Mouse (Mus musculus): ENCODE data around the gene Stk11ip.
A peak's percentile ranks its signal among the peaks of the same experiment; 100 is the strongest.

Gene Stk11ip

DNA sequence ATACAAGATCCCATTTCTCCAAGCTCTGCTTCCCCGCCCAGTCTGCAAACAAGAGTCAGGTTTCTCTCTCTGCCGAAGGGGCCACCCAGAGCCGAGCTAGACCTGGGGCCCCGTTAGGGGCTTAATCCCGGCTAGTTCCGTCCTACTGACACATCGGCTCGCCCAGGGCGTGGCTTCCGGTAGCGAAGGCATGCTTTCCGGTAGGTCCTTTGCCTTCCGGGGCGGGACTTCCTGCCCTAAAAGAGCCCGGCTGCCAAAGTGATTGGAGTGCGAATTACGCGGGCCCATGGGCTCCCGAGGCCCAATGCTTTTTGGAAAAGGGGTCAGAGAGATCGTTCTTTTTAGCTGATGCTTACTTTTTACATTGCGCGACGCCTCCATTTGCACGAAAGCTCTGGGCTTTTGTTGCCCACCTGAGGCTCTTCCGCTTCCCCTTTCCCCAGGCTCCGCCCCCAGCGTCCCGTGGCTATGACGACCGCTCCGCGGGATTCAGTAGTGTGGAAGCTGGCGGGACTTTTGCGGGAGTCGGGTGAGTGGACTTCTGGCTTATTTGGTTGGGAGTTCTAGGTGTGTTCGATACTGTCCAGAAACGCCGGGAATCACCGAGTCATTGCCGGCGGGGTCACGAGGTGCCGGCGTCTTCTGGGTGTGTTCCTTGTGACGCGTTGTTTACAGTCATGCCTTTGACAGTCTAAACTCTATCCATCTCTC is at the start of gene Stk11ip:
Gene Stk11ip, plus strand, starts transcription at position 209 of the 711 bp plus-strand sequence.
- DNase-seq = peak; percentile 88

DNA sequence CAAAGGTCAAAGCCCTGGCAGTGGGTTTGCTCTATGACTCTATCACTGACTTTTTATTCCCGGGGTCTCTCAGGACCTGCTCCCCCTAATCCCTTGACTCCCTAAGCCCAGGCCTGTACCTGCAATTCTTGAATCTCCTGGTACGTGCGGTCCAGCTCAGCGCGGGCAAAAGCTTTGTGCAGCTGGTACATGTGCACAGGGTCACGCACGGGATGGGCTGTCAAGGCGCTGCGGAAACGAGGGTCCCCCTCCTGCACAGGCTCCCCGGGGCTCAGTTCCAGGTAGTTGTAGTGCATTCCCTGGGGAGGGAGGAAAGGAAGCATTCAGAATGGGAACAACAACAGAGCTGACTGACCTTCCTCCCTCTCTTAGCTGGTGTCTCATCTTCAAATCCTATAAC is 44.9 kb upstream of the Stk11ip start:
- DNase-seq = no peak

DNA sequence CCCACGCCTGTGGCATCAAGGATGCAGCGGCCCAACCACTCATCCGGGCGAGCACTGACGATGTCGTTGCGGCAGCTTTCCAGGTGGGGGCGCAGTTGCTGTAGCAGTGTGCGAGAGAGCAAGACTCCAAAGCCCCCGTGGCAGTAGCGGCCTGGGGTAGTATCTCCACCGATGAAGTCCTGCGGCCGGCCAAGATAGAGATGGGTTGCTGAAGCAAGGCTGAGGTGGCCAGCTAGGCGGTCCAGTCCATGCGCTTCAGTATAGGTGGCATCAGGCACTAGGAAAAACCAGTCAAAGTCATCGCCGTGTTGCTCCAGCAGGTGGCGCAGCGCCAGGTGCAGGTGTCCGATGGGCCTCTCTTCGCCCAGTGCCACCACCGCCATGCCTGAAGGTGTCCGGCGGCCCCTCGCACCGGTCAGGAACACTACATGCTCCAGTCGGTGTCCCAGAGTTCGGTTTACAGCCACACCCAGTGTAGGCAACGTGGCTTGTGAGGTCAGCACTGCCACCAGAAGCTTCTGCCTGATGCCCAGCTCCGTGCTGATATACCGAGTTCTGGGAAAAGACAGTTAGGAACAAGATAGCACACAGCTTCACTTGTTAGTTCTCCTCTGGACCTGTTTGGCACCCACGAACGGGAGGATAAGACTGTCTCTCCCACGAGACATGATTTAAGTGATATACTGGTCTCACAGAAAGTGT is 43.9 kb upstream of the Stk11ip start:
- peak; percentile 83 for DNase-seq

DNA sequence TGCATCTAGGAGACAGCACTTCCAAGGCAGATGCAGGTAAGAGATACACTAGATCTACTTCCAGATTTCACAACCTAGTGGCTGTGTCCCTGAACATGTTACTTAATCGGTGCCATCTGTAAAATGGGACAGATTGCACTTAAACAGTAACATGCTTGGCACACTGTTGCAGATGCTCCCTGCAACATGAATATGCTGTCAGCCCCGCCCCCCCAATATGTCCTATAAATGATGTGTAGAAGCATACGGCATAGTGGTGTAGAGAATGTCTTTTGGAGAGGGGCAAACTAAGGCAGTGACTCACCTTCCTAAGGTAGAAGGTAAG is 43.4 kb upstream of the Stk11ip start:
- no peak for DNase-seq

DNA sequence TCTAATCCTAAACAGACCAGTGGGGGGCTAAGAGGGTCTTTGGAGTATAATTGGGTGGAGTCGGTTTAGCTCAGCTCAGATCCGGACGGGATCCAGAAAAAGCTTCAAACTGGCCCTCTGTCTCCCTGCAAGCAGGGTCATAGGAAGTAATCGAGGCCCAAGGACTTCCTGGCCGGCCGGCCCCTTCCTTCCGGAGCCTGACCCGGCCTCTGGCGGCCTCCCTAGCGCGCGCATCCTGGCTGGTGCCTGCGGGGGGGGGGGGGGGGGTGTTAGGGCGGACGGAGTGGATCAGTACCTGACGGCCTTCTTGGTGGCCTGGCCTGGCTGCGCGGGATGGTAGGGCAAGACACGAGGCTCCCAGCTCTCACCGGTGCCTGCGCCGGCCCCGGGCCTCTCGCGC is 42.8 kb upstream of the Stk11ip start:
- no peak for DNase-seq

DNA sequence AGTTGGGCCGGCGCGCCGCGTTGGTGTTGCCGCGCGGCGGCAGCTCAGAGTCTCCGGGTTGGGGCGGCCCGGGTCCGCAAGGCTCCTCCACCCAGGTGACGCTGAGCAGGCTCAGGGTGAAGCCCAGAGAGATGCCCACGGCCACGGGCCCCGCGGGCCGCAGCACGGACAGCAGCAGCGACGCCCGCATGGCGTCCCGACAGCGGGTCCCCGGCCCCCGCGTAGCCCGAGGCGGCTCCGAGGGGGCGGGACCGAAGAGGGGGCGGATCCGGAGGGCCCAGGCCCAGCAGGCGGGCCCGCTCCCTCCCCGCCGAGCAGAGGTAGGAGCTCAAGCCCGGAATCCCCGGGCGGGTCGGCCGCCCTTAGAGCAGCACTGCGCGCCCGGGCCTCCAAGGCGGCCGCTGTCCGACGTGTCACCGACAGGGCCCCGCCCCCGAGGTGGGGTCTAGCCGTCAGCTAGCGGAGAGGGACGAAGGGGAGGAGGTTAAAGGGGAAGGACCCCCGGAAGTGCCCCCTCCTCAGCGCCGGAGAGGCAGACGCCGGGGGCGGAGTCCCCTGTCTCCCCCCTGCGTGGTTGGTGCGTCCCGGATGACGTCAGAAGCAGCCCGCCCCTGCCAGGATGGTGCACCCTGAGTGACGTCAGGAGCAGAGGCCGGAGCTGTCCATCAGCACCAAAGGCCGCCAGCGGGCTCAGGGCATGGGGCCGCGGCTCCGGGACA is 42.3 kb upstream of the Stk11ip start, which contains the start of the genes Chpf and Tmem198:
Gene Chpf, minus strand, starts transcription at position 392 of the 719 bp plus-strand sequence.
Gene Tmem198, plus strand, starts transcription at position 617 of the 719 bp plus-strand sequence.
- DNase-seq = peak; percentile 95

DNA sequence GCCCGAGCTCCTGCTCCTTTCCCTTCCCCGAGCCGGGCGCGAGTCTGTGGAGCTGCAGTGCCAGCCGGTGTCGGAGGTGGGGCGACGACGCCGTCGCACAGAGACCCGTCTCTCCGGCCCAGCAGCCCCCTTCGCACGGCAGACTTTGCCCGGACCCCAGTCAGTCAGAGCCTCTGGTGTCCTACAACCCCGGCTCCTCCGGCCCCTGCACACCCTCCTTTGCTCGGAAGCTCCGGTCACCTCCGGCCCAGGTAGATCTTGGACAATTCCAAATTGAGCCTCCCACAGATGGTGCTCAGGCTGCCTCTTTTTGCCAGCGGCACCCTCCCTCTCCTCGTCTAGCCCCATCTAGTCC is 41.7 kb upstream of the Stk11ip start:
- no peak for DNase-seq

DNA sequence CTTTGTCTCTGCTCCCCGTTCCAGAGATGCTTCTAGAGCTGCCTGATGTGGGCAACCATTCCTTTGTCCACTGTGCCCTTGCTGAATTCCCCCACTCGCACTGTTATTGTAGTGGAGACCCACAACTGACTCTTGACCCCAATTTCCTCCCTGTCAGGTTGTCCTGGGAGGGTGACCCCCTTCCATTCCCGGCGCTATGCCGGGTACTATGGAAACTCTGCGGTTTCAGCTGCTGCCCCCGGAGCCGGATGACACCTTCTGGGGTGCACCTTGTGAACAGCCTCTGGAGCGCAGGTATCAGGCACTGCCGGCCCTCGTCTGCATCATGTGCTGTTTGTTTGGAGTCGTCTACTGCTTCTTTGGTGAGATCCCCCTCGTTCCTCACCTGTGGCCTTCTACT is 41.3 kb upstream of the Stk11ip start:
- no peak for DNase-seq

DNA sequence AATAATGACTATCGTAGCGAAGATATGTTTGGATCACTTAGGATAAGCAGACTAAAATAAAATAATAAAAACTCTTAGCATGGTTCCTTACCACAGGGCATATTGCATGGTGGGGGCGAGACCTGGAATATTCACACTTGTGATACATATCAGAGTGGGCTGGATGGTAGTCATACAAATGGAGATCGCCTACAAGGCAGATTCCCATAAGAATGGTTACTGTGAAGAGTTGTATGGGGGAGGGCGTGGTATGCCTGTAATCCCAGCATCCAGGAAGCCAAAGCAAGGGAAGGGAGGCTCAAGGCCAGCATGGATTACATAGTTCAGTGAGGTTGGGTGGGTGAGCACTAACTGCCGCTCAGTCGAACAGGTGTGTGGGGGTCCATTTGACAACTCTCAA is 40.6 kb upstream of the Stk11ip start:
- DNase-seq = no peak

DNA sequence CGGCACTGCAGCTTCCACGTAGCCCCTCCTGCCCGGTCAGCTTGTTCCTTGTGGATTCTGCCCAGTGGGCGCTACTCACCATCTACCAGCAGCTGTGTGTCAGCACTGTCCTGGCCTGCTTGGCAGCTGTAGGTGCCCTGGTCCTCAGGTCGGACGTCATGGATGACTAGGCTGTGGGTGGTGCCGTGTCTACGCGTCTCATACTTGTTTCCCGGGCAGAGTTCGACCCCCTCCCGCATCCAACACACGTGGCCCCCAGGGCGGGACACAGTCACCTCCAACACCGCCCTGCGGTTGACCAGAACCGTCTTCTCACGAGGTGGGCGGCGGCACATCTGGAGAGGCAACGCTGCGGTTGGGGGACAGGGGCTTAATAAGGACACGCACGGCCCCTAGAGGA is 34.8 kb upstream of the Stk11ip start:
- DNase-seq = no peak

DNA sequence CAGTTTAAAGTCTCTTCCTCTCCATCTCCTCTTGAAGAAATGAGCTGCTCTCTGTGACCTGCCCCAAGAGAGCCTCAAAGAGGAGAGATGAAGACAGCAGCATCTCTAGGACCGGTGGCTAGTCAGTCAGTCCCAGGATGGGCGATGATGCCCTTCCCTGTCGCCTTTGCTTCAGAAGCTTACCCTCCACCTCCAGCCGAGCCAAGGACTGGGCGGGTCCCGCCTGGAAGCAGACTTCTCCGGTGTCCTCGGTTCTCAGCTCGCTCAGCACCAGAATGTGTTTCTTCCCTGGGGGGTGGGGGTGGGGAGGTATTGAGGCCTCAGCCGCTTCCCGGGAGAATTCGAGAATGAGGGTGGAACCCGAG is 34.3 kb upstream of the Stk11ip start:
- no peak for DNase-seq

DNA sequence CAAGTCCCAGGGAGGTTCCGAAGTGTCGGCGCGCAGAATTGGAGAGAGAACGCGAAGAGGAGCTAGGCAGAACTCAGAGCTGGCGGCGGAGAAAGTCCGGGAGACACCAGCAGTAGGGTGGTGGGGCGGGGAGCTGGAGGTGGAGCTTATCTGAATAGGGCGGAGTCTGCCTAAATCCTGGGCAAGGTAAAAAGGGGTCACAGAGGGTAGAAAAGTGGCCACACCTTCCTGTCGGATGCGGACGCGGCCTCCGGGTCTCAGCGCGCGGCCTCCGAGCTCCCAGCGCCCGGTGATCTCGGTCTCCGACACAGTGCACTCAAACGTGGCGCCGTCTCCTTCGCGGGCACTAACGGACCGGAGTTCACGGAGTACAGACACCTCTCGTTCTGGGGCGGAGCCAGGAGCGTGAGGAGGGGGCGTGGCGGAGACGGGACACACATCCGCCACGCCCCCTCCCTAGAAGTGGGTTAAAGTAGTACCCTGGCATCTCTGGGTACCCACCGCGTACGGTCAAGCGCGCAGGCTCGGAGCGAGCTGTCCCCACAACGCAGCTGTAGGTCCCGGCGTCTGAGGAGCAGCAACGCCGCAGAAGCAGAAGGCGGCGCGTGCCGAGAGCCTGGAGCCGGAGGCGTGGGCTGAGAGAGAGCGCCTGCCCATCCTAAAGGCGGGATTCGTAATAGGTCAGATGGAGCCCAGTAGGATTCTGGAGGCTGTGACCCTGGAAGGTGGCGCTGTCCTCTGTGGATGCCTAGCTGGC is 33.7 kb upstream of the Stk11ip start:
- DNase-seq = peak; percentile 71

DNA sequence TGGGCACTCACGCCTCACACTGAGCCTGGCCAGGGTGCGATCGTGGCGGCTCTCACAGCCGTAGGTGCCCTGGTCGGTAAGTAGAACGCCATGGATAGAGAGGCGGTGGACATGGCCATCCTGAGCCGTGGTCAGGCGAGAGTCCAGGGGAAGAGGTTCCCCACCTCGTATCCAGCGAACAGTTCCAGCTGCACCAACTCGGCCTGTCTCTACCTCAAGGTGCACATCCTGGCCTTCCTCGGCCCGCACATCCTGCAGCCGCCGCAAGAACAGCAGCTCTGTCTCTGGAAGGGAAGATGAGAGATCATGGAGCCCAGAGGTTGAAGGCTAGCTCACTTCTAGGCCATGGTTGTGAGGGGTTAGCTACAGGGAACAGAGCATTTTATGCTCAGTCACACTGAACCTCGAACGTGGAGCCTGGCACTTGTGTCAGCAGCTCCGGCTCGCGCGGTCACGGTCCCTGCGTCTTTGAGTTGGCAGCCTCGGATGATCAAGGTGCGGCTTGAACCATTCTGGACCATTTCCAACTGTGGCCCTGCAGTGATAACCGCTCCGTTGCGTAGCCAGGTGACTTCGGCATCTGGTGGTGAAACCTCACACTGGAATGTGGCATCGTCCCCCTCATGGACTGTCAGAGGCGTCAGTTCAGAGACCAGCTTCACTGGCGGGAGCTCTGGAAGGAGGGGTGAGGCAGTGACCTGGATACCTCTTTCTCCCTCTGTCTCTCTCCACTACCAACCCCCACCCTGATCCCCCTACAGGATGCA is 30.4 kb upstream of the Stk11ip start:
- DNase-seq = no peak

DNA sequence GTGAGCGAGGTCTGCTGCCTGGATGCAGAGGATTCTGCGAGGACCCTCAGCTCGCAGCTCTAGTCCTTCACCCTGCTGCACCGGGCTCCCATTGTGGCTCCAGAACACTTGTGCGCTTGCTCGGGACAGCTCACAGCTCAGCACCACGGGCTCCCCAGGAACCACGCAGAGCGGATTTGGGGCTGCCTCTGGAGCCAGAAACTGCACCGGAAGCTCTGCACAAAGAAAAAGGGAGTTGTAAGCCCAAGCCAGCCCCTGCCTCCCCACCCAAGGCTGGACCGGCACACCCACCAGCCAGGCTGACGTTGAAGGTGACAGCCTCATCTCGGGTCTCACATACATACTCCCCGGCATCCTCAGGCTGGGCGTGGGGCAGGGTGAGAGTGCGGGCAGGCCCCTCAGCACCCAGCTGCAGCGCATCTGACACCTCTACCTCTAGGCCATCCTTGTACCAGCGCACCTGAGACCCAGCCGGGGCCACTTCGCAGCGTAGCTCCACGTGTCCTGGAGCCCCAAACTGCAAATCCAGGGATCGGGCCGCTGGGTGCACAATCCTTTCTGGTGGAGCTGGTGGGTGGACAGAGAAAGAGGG is 28.7 kb upstream of the Stk11ip start:
- DNase-seq = no peak

DNA sequence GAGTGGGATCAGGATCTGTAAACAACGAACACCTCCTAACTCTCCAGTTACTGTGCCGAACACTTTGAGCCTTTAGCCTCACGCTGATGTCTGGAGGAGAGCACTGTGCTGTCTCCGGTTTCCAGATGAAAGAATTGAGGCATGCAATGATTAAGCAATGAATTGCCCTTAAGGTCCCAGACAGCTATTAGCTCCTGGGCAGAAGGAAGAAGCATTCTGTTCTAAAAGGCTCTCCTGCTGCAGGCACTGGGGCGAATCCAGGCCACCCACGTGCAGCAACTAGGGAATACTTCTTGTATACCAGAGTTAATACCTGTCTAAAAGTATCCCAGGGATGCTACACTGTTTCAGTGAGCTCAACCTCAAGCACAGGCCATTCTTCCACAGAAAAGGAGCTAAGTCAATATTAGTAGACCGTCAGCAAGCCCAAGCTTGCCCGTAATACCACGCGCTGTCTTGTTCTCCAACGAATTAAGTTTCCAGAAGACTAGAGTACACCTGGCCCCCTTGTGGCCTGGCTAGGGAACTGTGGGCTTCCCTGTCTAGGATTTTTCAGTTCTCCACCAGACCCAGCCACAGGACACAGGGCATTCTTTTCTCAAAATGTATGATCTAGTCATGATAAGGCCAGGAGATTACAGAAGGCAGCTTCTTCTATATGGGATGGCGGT is 26.3 kb upstream of the Stk11ip start:
- no peak for DNase-seq

DNA sequence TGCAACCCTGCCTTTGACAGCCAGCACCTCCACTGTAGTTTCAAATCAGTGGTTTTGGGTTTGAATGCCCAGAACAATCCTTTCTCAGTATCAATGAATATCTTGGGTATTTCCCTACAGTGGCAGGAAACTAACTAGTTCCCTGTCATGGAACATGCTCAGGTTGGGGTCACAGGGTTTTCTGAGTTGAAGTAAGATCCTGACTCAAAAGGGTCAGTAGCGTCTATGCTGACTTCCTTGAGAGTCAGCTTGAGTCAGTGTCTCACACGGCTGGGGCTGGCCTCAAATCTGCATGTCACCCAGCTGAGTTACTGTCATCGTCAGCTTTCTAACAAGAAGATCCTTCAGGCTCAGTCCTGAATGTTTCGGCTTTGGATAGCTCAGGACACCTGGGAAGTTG is 22.4 kb upstream of the Stk11ip start:
- no peak for DNase-seq

DNA sequence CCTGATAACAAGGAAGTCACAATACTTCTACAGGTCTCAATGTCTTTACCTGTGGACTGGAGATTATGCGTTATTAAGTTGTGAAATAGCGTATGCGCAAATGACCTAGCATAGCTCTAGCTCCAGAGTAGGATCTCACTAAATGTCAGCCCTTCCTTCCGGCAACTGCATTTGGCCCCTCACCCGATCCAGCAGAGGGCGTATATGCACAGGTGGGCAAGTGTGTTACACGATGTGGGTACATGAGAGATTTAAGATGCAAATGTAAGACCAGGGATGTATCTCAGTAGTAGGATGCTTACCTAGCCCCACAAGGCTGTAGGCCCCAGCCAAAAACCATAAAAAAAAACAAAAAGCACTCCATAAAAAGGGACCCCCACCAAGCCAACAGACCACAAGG is 21.9 kb upstream of the Stk11ip start:
- no peak for DNase-seq

DNA sequence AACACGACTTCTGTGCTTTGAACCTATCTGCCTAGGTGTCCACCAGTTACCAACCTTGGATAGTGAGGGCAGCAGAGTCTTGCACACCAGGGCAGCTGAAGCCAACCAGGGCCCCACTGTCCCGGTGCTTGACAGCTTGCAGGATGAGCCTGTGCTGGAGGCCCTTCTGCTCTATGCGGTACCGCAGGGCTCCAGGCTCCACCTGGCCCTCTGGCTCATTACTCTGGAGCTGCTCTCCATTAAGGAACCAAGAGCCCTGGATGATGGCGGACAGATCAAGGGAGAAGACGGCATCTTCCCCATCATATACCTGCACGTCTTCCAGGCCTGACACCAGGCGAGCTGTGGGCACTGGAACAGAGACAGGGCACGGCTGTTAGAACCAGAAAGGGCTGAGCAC is 19.4 kb upstream of the Stk11ip start:
- no peak for DNase-seq

DNA sequence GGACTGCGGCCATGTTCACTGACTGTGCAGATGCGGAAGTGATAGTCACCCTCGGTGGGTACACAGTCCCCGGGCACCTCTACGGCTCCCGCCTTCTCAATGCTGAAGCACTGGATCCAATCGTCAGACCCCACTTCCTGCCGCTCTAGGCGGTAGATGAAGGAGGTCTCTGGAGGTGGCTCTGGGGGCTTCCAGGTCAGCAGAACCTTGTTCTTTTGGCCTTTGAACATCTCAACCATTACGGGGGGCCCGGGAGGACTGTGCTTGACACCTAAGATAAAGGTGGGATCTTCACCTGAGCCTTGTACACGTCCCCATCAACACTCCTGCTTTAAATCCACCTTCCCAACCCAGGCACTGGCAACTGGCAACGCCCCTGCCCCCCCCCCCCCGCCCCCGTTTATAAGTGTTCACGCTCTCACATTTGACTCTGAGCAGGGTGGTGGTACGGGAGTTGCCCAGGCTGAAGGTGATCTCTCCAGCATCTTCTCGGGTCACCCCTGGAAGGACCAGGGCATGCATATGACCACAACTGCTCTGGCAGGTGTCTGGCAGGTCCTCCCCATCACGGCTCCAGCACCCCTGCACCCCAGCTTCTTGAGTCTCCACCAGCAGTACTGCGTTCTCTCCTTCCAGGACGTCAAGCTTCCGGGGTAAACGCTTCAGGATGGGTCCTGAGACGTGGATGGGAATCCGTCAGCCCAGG is 18.2 kb upstream of the Stk11ip start:
- no peak for DNase-seq

DNA sequence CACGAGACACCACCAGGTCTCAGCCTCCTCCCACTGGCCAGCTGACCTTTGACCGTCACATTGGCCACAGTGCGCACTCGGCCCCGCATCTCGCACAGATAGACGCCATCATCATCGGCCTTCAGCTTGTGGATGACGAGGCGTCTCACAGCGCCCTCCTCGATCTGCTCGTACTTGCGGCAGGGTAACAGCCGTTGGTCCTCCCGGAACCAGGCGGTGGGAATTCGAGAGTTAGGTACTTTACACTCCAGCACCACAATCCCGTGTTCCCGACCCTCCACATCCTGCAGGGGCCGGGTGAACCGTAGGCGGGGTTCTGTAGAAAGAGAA is 17.7 kb upstream of the Stk11ip start:
- no peak for DNase-seq

Measured in right cerebral cortex, postnatal 14 days (tissue).